Mouse (Mus musculus) liver, embryonic 11.5 days (tissue): ENCODE data around the gene Fst. TPM values are rescaled to one million over a fixed set of nuclear protein-coding genes. Genes with fewer than 3 reads are reported as not detected.

Experiments
- ATAC-seq: fragments of 200-750 bp; cut with Nextera tagmentation; replicated peaks from 2 replicates; pipeline ENCODE4 v1.8.0; 2017; ENCODE audit warnings: moderate number of reproducible peaks, mild to moderate bottlenecking, moderate TSS enrichment, moderate library complexity; ENCODE audit not compliant: low FRiP score
- DNase-seq: peaks from one replicate; pipeline ENCODE4 v3.0.0-alpha.2; 2017; ENCODE audit warnings: low spot score
- H3K27ac ChIP-seq: fragments of 300-500 bp; sonication (generic); 2 replicates; pipeline ENCODE4 v1.5.1; 2014; ENCODE audit warnings: mild to moderate bottlenecking, low read depth, low read length, control low read depth
- H3K27me3 ChIP-seq: fragments of 300-500 bp; sonication (generic); replicated peaks from 2 replicates; pipeline ENCODE4 v1.6.1; 2014; ENCODE audit warnings: low read length, mixed read lengths; ENCODE audit not compliant: control insufficient read depth, insufficient read depth
- H3K36me3 ChIP-seq: fragments of 300-500 bp; sonication (generic); 2 replicates; pipeline ENCODE4 v1.6.1; 2014; ENCODE audit warnings: mild to moderate bottlenecking, low read length, moderate library complexity, mixed read lengths; ENCODE audit not compliant: control insufficient read depth, insufficient read depth
- H3K4me1 ChIP-seq: fragments of 300-500 bp; sonication (generic); replicated peaks from 2 replicates; pipeline ENCODE4 v1.6.1; 2014; ENCODE audit warnings: low read length, mixed read lengths; ENCODE audit not compliant: control insufficient read depth, insufficient read depth
- H3K4me2 ChIP-seq: fragments of 300-500 bp; sonication (generic); 2 replicates; pipeline ENCODE4 v1.6.1; 2014; ENCODE audit warnings: mild to moderate bottlenecking, control low read depth, moderate library complexity
- H3K4me3 ChIP-seq: fragments of 300-500 bp; sonication (generic); 2 replicates; pipeline ENCODE4 v1.5.1; 2014; ENCODE audit warnings: low read depth, low read length, control low read depth
- H3K9ac ChIP-seq: fragments of 300-500 bp; sonication (generic); 2 replicates; pipeline ENCODE4 v1.6.1; 2014; ENCODE audit warnings: low read depth, low read length, control low read depth
- H3K9me3 ChIP-seq: fragments of 300-500 bp; sonication (generic); 2 replicates; pipeline ENCODE4 v1.6.1; 2016; ENCODE audit warnings: low read length, inconsistent platforms, mixed read lengths; ENCODE audit not compliant: control insufficient read depth
- WGBS: fragments of 180-500 bp; shearing (Covaris S2); extraction: QIAGEN DNeasy Blood & Tissue Kit; methylation state at CpG from one replicate; pipeline ENCODE4 v1.1.7; 2014; 5-methylcytosine and 5-hydroxymethylcytosine counted together
- polyA plus RNA-seq: library from polyadenylated mRNA; unstranded; fragments of >200 nt; fragmentation: Nextera tagmentation; extraction: Ambion mirVana; gene quantifications from 2 replicates; pipeline ENCODE4 v1.2.1, GENCODE M21; 2014

Fst gene
- polyA plus RNA-seq, 1 experiment from 2014 or later, result 16.5 TPM

DNA sequence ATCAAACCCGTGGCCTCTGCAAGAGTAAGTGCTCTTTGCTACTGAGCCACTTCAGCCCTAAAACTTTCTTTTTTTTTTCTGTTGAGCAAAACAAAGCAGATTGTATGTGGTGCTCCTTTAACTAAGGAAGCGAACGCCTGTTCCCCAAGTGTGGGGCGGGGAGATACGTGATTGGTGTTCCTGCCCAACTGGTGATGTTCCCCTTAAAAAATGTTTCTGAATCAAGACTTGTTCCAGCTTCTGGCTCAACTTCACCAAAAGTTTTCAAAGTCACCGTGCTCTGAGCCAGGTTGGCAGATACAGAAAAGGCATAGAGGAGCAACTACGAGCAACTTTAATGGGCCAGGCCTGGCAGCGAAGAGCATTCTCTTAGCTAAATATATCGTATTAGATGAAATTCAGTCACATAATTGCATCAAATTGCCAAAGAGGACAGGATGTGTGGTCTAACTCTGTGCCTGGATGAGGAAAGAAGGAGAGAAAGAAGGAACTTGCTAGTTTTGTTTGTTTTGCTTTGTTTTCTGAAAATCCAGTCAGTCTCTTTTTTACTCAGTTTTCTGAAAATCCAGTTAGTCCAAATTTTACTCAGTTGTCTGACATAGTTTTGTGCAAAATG lies 53.5 kb downstream of the Fst start:
- H3K27me3 ChIP-seq, result no peaks in the 10 kb centered on the region
- DNase-seq (no peak), ATAC-seq (no peak)
- H3K9ac ChIP-seq, result no peak overlapping the region
- H3K4me2 ChIP-seq, result no peak overlapping the region
- no peaks in the 10 kb centered on the region for H3K36me3 ChIP-seq
- H3K4me1 ChIP-seq, result no peaks in the 10 kb centered on the region
- H3K27ac ChIP-seq, result no peak overlapping the region
- no peak overlapping the region for H3K4me3 ChIP-seq
- 85% methylated on average over 9 of the region's 9 CpGs for WGBS
- no peaks in the 10 kb centered on the region for H3K9me3 ChIP-seq

Other genes with a start within 250 kb of the Fst start
- gene Ndufs4, start 70.7 kb downstream of the Fst start, polyA plus RNA-seq, result 221 and 235 TPM in 2 replicates